Mouse (Mus musculus) heart, adult 2 months (tissue): ENCODE results near the gene Leng9.

Experiments used
- CTCF ChIP-seq: fragments of 200-600 bp; IDR thresholded peaks from 2 replicates; pipeline ENCODE4 v1.8.1; 2022; ENCODE audit warnings: antibody characterized with exemption, mild to moderate bottlenecking, moderate library complexity
- POLR2A ChIP-seq: fragments of 200-500 bp; IDR thresholded peaks from 2 replicates; pipeline ENCODE4 v1.6.1; 2011; ENCODE audit warnings: mild to moderate bottlenecking, low read depth, low read length, control low read depth; ENCODE audit not compliant: insufficient read depth

DNA sequence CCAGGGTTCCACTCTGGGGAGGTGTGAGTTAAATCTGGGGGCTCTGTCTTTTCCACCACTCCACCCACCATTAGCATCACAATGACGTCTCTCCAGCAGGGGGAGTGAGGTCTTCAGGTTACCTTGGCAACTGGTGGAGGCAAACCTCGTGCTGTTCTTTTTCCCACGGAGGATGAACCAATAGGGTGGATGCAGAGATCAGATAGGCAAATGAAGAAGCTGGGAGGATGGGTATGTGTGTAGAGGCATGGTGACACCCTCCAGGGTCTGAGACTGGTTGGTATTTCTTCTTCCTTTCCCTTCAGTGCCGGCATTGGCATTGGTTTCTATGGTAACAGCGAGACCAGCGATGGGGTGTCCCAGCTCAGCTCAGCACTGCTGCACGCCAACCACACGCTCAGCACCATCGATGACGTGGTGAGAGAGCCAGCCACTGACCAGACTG, 25.8 kb downstream of the Leng9 start:
- TF ChIP-seq POLR2A: no peak
- no peak; the same call in 1 of the 2 replicates for TF ChIP-seq CTCF
